Mouse (Mus musculus) liver, embryonic 14.5 days (tissue): ENCODE measurements at regions not wholly inside any gene's neighbourhood (a gene's known extent, or its start where the extent isn't known, plus 50 kb on each side); places are given as distances from the start of the nearest gene placed in this dataset.
A peak's percentile ranks its signal among the peaks of the same experiment; 100 is the strongest.

Experiments
- CTCF ChIP-seq: IDR thresholded peaks from 2 replicates; pipeline ENCODE4 v1.5.1; 2016; ENCODE audit warnings: antibody characterized with exemption, low read depth, control low read depth
- EP300 ChIP-seq: IDR thresholded peaks from 2 replicates; pipeline ENCODE4 v1.6.1; 2016; ENCODE audit warnings: antibody characterized with exemption, low read depth

DNA sequence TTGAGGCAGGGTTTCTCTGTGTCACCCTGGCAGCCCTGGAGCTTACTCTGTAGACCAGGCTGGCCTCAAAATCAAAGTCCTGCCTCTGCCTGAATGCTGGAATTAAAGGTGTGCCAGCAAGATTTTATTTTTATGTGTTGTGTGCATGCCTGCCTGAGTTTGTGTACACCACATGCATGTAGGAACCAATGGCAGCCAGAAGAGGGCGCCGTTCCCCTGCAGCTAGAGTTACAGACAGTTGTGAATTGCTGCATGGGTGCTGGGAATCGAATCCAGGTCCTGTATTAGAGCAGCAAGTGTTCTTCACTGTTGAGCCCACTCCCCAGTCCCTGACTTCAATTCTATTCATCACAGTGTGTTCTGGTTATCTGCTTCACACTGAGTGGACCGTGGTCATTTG is 126.4 kb upstream of the Ccnd2 start:
- peak; percentile 58 for TF ChIP-seq CTCF
- no peak for TF ChIP-seq EP300
